Mouse (Mus musculus) induced T-regulatory cell, adult 2 months (primary cell): ENCODE measurements around the gene Foxn3.

Experiments used
- DNase-seq: peaks from one replicate; pipeline ENCODE4 v3.0.0-alpha.2; 2012; ENCODE audit warnings: low read depth

The Foxn3 gene

DNA sequence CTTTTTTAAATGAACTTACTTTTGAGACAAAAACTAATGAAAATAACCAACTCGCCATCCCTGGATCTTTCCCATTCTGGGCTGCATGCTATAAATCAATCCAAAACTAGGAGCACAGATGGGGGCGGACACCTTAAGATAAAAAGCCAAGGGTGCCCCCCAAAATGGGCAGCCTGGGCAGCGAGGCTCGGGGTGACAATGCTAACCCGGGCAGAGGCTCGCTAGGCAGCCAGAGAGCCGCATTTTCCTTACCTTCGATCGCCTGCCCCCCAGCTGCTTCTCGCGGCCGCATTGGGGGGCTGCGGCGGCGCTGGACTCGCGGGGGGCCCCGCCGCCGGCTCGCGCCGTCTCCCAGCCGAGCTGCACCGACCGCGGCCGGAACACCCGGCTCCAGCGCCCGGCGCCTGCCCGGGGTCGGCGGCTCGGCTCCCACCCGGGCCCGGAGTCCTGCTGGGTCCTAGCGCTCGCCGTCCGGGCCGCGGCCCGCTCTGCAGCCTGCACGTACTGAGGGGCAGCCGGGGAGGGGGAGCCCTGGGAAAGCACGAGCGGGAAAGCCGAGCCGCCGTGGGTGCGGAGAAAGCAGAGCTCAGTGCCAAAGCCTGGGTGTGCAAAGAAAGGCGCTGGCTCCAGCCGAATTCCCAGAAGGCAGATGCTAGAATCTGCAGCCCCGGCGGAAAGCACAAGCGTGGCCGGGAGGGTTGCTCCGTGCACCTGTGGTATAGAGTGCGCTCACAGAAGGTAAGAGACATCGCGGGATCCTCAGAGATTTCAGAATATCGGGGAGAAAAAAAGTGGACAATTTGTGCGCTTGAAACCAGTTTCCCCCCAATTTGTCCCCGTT, at the start of gene Foxn3:
Gene Foxn3 (minus strand): TSS at position 364 of the 841 bp plus-strand sequence.
- peak; percentile 78 for DNase-seq

DNA sequence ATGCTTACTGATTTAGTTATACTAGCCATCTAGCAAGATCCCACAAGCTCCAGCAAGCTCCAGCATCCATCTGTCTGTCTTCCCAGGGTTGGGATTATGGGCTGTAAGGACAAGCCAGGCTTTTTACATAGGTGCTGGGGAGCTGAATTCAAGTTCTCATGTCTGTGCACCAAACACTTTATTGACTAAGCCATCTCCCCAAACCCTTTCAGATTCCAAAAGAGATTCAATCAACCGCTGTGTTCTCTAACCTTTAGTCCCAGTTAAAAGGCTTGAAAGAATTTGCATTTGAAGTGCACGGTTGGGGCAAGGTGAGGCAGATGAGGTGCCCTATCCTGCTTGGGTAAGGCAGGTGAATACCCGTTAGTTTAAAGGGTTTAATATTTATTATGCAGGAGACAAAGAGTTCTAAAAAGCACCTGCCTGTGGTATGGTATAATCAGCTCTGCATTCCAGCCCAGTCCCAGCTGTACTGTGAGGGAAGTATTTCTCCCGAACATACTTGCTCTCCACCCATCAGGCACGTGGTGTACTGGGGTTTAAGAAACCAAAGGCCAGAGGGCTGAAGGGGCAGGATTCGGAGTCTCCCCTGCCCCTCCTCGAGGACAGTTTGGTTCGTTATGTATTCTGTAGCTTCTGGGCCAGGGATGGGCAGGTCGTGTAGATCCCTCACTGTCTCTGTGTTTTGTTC, 48.9 kb upstream of the Foxn3 start:
- DNase-seq, result no peak

DNA sequence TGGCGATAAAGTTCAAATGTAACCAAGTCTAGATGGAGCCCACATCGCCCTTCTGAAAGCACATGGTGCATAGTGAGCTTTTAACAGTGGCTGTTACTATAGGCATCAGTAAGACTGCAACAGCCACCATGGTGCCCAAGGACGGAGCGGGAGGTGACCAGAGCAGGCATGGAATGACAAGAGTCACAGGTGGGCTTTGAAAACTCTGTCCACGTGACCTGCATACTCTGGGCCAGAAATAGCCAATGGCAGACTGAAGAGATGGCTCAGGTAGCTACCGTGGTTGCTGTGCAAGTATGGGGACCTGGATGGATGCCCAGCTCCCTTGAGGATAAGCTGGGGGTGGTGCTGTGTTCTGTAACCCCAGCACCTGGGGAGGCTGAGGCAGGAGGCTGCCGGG, 47.5 kb upstream of the Foxn3 start:
- no peak for DNase-seq

DNA sequence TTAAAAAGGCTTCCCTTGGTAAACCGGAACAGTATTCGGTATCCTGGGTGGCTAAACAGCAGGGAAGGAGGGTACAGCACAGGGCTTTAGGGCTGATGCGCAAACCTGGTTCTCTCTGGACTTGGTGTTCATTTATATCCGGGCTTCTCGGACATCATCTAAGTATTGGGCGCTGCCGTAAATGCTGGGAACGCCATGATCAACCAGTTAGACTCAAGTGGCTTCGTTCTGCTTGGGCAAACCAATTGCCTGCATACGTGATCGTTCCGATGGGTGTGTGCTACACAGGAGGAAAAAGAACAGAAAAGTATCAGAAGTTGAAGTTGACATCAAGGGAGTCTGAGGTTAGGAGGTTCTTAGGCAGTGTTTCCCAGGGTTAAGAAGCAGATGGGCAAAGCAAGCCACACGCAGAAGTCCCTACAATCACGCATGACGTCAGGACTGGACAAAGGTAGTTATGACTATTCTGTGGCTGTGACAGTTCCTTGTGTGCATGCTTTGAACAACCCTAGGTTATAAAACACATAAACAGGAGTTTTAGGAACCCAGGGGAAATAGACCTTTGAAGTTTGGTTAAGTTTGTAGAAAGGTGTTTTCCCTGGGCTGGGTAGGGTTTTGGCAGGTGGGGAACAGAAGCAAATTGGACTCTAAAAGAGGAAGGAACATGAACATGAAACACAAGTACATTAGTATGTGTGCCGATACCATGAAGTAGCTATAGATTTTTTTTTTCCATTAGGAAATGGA, 46.9 kb upstream of the Foxn3 start:
- peak; percentile 75 for DNase-seq

DNA sequence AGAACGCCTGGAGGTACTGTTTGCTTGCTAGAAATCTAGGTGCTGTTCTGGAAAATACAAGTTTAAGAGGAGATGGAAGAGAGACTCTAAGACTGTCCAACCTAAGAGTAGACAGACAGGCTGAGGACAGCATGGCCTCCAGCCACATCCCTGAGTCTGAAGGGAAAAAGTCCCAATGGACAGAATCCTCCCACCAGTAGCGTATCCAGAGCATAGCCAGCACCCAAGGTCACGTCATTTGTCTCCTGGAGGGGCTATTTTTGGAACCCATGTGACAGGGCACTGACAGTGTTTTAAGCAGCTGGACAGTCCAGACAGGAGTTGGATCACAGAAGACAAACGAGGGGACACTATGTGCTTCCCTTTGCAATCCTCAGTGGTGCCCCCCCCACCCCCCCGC, 46.3 kb upstream of the Foxn3 start:
- DNase-seq, result no peak

DNA sequence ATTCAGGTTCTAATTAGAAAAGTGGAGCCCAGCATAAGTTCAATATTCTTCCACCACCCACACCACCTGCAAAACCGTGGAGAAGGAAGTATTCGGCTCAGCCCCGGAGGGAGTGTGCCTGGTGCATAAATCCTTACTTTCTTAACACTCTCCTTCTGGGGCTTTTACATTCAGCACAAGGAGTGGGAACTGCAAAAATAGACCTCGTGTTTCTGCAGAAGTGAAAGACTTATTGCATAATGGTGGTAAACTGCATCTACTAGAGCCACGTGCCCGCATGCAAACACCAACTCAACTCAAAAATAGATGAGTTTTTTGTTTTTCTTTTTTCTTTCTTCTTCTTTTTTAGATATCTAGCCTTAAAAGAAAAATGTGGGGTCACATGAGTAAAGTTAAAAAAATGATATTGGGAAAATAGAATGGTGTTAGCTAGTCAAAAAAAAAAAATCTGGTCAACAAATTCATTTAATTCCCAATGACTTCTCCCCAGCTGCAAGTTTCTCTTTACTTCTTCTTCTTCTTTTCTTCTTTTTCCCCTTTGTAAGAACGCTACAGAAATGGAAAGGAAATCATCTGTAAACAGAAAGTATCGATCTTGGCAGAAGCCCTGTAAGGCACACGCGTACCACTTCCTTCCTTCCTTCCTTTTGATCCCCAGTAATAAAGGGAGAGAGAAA, 45.0 kb upstream of the Foxn3 start:
- peak; percentile 41 for DNase-seq

DNA sequence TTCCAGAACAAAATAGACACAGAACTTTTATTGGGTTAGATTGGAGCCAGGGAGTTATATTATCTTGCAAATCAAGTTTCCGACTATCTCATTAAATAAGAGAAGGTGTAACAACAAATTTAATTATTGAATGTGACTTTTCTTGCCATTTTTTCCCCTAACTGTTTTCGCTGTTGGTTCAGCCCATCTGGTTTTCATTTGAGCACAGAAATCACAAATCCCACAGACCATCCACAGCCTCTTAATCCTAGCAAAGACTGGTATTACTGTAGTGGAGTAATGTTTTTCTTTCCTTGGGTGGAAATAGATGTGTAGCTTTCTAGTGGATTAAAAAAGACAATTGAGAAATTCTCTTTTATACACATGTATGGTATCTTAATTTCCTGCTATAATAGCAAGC, 40.0 kb upstream of the Foxn3 start:
- no peak for DNase-seq

DNA sequence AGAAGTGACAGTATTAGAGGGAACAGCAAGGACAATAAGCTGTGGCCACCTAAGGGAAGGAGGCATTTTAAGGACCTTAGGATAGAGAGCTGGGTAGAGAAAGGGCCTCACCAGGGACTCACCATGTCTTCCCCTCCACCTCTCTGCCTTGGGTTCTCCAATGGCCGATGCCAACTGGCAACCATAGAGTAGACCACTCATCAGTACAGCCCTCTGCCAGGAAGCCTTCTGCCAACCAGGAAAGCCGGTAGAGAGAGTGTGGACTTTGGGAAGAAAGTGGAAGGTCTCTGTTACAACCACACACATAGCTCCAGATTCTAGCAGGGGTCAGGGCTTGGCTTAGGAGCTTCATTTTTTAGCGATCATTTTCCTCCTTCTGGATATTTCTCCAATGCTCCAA, 38.5 kb upstream of the Foxn3 start:
- no peak for DNase-seq

DNA sequence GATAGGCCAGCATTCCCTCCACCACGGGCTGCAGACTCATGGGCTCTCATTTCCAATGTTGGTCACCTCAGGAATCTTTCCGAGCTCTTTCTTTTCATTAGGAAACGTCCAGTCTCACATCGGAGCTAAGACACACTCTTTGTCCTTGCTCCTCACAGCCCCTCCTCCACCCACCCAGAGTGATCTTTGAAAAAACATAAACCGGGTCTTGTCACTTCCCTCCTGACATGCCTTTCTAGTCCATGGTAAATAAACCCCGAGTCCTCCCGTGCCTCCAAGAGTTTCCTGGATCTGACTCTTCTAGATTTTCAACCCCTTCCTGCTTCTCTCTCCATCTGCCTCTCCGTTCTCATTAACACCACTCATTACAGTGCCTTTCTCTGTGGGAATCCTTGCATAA, 38.0 kb upstream of the Foxn3 start:
- DNase-seq, result no peak

DNA sequence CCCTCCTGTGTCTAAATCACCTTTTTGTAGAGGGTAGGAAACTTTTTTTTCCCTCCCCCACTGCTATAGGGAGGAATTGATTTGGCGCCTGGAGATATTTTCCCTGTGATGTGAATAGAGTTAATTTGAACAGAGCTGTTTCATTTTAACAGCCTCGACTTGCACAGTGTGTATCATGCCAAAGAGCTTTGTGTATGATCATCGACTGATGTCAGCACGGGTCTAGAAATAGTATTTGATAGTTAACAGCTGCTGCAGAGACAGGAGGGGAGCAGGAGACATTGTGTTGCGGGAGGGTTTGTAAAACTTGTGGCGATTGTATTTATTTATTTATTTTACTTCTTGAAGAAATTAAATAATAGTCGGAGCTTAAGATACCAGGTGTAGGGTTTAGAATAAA, 36.2 kb upstream of the Foxn3 start:
- no peak for DNase-seq

DNA sequence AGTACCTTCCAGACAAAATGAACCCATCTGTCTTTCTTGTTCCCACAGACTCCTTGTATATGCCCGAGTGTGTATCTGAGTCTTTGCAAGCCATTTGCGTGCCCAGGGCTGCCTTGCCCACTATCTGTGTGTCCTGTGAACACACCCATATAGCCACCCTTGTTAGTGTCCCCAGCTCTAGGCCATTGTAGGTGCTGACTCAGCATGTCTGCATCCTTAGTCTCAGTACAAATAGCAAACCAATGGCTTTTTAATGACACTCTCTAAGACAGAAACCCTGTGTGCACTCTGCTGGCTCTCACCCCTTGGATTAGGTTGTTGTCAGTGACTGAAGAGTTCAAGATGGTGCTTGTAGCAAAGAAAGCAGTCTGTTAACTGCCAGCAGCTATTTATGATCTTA, 33.0 kb upstream of the Foxn3 start:
- DNase-seq, result no peak

DNA sequence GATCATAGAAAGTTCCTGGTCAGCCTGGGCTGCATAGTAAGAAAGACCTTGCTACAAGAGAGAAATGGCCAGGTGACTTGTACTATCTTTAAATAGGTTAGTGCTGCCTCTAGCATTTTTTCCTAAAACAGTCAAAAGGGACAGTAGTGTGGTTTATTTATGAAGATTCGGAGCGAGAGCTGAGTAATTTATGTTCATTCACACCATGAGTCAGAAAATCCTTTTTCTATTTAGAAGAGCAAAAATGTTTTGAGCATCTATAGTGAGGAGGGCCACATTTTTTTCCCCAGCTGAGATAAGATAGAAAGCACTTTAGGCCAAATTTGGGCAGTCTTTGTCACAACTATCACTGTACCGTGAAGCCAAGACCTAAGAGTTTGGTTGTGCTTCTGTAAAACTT, 24.0 kb upstream of the Foxn3 start:
- DNase-seq, result peak; percentile 38

DNA sequence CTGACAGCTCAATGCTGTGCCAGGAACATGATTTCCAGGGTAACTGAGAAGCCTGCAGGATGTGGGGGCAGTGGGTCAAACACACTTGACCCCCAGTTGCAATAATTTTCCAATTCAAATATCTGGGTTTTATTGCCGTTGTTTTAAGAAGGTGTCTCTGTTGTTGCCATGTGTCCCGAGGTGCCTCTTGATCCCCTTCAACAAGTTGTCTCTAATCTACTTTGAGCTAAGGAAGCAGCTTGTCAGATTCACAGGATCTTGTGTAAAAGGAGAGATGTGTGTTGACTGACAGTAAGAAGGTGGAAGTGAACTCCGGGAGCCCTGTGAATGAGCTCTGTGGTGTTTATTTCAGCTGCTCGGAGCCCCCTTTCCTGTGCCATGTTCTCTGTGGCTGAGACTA, 16.6 kb upstream of the Foxn3 start:
- DNase-seq, result no peak

DNA sequence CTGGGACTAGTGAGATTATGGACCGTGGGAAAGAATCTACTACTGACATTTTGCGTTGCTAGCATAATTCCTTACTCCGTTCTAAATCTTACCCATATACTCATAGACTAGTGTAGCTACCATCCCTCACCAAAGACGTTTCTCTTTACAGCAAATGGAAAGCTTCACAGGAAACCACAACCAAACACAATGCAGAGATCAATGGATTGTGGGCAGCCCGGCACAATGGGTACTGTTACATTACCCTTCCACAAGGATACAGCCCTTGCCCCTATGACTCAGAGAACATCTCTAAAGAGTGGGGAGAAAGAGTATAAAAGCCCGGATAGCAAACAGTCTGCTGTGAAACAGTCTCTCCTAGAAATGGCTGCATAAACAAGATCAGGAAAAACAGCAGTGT, 13.3 kb upstream of the Foxn3 start:
- DNase-seq, result peak; percentile 71

DNA sequence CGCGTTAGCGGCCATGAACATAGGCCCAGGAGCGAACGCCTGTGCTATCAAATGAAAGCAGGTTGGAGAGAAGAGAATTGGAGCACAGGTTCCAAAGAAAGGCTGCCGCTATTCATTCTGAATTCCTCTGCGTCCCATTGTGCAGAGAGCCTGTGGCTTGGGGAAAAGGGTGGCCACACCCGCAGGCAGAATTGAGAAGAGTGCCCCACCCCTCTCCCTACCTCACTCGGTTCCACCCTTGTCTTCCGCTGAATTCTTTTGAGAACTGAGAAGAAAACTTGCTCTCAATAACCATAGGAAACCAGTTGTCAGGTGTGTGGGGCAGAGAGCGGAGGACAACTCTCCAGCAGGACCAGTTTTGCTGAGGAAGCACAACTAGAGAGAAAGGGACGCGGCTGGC, 10.9 kb upstream of the Foxn3 start:
- no peak for DNase-seq

DNA sequence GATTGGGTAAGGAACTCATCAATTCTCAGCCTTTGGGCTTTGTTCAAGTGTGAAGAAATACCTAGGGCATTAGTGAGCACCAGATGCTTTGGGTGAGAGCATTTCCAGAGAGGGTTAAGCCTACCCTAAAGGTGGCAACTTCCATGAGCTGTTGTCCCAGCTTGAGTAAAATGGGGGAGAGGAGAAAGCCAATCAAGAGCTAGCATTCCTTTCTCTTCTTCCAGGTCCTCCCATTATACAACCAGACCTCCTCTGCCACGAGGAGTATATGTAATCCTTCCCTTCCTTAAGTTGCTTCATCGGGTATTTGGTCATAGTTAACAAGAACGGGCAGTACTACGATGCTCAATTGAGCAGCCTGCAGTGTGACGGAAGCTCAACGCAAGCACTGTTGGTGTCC, 9.7 kb upstream of the Foxn3 start:
- DNase-seq, result no peak

DNA sequence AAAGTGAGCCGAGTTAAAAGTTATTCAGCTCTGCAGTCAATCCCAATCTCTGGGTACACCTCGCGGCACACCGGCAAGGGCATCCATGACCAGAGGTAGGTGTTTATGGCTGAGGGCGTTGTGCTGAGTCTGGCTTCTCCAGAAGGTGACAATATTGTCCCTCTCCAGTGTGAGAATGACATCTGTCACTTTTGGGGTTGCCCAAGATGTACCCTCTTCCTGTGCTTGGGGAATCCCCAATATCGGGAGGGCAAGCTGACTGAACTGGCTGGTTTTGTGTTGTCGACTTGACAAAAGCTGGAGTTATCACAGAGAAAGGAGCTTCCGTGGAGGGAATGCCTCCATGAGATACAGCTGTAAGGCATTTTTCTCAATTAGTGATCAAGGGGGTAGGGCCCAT, 8.6 kb upstream of the Foxn3 start:
- DNase-seq, result peak; percentile 72

DNA sequence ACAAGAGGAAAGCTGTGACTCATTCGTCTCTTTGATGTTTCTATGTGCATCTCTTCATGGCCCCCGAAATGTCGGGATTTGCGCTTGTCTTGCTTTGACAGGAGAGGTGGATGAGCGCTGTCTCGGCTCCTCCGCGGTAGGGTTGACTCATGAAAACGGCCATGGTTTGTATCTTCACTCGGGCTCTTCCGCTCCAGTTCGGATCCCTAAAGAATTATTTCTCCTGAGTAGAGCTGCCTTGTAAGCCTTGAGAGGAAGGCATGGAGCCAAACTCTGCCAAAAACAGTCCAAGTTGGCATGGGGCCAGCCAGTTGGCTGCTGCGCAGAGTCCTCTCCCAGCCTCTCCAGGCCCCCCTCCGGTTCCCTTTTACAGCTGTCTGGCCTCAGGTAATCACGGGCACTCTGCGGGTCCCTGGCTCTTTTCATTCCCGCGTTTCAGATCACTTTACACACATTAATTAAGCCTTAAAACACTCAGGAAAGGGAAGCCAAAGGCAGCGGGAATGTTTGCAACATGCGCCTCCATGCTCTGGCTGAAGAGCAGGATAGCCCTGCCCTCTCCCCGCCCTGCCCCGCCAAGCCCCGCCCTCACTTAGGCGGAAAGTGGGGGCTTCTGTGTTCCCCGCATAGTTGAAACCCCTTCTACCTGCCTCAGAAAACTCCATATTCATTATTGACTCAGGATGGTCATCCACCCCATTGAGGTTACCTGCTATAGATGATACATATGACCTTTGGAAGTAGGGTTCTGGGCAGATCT, 7.0 kb upstream of the Foxn3 start:
- DNase-seq, result no peak

DNA sequence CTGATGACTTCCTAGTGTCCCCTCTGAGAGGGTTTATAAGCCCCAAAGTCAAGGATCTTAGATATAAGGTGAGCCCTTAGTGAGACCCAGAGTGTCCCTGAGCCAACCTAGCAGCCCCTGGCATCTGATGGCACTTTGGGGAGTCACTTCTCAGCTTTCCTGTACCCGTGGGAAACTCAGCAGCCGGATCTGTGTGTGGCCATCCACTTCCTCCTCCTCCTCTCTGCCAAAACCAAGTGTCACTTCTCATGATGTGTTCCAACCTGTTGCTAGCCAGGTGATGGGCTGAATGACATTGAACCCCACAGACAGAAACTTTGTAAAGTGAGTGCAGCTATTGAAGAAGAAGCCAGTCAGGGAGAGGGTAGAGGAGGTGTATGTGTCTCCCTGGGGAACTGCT, 2.2 kb upstream of the Foxn3 start:
- DNase-seq, result peak; percentile 67

DNA sequence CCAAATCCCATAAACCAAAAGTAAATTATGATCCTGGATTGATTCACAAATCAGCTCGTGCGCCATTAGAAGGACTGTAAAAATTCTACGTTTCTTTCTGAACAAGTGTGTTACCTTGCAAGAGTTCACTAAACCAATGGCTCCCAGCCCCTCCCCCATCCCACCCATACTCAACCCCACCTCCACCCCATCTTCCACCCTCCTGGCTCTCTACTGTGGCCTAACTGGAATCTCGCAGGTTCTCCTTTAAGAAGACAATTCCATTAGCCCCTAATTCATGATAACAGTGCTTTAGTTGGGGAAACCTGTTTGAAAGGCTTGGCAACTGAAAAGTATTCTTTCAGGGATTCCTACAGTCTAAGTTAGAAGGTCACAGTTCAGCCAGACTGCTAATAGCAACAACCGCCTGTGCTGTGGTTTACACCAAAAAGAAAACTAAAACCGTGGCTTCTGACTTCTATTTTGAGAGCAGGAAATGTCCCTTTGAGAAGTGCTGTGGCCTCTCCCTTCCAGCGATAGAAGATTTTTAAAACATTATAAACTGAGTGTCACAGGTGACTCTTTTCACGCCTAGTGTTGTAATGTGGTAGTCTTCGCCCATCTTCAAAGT, 1.0 kb upstream of the Foxn3 start:
- peak; percentile 89 for DNase-seq

DNA sequence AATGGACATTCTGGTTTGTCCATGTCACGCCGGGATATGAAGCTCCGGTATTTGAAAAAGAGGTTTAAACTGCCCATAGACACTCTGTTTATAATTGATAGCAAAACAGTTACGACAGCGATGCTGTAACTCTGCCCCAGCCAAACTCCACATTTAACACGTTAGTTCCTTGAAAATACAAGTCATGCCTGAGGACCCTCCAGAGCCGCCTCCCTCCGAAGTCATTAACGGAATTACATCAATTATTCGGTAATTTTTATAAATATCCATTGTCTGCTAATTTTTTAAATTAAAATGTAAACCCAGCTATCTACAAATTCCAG, 554 bp downstream of the Foxn3 start:
- peak; percentile 63 for DNase-seq
